Mouse (Mus musculus) frontal cortex, adult (tissue): ENCODE results near the gene Chil5.
A peak's percentile ranks its signal among the peaks of the same experiment; 100 is the strongest.
"Not testable (repeated sequence)": the region's sequence is repeated elsewhere in the genome, so short reads cannot be mapped to it uniquely, and the experiment has no call there.

ENCODE experiments used
- ATAC-seq: cut with Nextera tagmentation; 2 replicates; pipeline ENCODE4 v1.9.2; 2017; ENCODE audit warnings: mild to moderate bottlenecking, moderate library complexity, mixed read lengths; ENCODE audit not compliant: low TSS enrichment

Gene Chil5

DNA sequence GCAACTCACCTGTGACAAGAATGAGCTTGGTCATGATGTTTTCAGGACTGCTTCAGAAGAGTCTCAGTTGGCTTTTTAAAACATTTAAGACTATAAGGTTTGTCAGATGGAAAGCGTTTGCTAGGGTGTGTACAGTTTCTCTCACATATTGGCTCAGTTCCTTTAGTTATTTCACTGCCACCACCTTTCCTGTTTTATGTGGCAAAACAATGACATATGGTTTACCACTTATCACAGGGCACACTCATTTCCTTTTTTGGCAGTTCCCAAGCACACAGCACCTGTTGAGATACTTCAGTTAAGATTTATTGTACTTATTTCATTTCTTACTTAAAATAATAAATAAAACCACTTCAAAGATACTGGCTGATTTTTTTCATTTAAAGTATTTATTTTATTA, at the start of gene Chil5:
TSS of gene Chil5 (minus strand) at position 34 of the 400 bp plus-strand sequence.
- no peak for ATAC-seq

DNA sequence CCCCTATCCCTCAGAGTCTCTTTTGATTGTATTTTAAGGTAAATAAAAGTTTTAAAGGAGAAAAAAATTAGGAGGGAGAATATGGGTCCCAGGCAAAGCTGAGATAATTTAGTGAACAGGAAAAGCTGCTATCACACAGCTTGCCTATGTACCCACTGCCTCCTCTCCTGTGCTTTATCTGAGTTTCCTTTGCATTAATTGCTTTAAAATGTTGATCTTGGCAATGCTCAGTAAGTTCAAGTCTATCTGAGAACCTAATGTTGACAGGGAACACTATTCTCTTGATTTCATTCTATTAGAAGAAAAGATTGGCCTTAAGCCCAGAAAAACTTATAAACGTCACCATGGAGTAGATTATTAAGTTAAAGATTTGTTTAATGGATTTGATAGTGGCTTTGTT, 42.2 kb upstream of the Chil5 start:
- ATAC-seq, result no peak

DNA sequence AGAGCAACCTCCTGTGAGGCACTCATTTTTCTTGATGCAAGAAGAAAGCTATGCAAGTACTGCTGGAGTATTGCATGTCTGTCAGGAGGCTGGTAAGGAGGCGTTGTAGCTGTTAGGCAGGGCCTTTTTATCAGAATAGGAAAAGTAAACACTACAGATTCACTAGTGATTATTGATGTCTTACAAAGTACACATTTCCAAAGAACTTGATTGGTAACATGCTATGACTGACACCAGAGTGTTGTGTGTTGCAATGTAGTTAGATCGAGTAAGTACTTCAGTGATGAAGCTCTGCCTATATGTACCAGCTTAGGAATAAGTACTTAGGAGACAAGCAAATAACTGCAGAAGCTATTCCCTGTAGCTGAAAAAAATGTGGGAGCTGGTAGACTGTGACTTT, 38.4 kb upstream of the Chil5 start:
- ATAC-seq, result no peak

- not testable (repeated sequence) for ATAC-seq
Observed at GRCm38 (mm10) chr3:106067707-106068106, 35.1 kb upstream of the Chil5 start.

GRCm38 (mm10) chr3:106057966-106058365, 25.4 kb upstream of the Chil5 start:
- ATAC-seq, result no peak

DNA sequence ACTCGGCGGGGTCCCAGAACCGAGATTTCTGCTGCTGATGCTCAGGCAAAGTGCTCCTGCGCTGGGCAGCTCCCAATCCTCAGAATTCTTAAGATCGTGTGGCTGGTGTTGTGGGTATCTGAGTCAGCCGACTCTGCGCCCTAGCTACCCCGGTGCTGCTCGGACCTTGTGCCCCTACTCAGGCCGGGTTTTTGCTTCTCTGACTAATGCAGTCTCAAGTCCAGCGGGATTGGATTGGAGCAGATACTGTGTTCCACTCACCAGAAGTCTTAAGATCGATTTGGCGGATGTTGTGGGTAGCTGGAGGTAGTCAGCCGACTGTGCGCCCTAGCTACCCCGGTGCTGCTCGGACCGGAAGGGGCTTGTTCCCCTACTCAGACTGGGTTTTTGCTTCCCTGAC, 19.3 kb upstream of the Chil5 start:
- ATAC-seq, result no peak

DNA sequence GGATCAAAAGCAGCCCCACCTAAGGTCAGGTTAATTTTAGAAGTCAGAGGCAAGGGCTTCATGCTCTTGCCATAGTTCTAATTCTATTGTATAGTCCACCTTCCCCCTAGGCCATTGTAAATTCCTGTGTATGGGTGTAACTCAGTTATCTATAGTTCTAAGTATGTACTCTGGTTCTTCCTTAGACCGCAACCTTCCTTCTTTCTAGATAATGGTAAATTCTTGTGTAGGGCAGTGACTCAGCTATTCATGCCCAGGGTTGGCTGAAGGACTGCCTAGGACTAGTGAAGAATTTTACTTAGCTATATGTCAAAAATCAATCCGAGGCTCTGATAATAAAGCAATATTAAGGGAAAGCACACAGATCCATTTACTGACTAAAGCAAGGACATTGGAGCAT, 7.7 kb upstream of the Chil5 start:
- no peak for ATAC-seq

DNA sequence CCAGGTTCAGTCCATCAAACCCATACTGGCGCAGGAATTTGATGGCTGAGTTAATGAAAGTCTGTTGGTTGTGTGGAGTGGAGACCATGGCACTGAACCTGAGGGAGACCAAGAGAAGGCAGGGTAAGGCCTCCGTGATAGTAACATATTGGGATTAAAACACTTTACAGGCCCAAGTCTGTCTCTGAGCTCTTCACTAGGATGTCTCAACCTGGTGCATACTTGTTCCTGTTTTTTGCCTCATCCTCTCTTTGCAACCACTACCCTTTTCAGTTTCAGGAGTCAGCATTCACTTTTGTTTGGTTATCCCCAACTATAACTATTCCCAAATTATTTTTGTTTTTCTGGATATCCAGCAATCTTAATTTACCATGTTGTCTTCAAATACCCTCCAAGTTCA, 8.5 kb downstream of the Chil5 start:
- no peak for ATAC-seq

GRCm38 (mm10) chr3:106021840-106022239, 10.8 kb downstream of the Chil5 start:
- ATAC-seq, result peak; percentile 73

GRCm38 (mm10) chr3:106014546-106014945, 18.1 kb downstream of the Chil5 start, which contains the start of gene Pifo:
Gene Pifo (minus strand): TSS chr3:106014646.
- no peak for ATAC-seq

- not testable (repeated sequence) for ATAC-seq
Observed at GRCm38 (mm10) chr3:106003360-106003759, 29.3 kb downstream of the Chil5 start.

DNA sequence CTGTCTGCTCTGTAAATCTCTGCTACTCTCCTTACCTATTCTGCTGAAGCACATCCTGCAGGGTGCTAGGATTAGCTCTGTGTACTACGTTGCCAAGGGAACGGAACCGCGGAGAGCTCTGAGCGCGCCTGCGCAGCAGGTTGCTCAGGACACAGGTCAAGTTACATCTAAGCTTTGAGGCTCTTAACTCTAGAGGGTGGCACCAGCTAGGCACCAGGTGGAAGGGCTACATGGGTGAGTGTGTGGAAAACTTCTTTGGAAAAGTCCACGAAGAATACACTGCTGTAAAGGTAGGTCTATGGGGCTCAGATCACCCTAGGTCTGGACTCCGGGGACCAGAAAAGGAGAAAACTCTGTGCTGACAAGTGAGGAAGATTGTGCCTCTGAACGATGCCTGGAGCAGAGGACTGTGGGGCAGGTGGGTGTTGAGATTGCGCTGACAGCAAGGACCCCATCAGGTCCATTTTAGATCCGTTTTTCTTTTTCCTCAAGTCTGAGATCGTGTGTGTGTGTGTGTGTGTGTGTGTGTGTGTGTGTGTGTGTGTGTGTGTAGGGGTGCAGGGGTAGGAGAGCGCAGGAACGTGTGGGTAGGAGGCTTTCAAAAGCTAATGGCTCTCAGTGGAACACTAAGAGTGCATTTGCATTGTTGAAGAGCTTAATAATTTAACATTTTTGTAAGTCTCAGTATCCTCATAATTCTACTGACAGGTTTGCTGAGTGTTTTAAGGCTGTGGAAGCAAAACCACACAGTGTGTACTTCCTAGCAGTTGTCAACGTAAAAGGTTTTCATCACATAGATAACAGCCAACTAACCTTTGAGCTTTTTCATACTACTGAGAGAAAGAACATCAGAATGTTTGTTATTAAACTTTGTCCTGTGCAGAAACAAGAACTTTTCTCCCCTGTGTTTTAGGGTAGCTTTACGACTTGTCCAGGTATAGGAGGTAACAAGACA, 30.9 kb downstream of the Chil5 start:
- ATAC-seq, result peak; percentile 100

DNA sequence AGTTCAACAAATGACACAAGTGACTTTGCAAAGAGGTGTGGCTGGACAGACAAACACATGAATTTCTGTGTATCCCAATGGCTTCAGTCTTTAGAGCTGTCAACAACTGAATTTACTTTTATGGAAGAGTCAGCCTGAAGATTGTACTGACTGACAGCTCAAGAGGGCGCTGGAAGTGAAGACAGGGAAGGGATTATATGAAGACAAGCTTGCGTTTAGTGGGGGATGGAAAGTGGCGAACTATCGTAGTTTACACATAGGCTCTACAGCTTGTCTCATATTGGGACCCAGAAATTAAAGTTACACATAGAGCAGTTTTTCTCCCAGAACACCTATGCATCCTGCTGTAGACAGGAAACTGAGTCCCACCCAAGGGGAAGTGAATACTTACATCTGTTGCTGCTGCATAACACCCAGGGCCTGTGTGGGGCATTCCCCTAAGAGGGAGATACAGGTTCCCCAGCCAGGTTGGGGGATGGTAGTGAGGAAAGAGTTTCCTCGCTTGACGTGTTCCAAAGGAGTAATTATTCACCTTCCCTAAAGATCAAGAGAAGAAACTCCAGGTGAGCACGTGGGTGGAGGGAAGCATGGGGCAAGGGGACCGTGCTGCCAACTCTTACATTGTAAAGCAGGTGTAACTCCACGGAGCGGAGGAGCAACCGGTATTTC, 31.8 kb downstream of the Chil5 start:
- peak; percentile 23; the same call in 1 of the 2 replicates for ATAC-seq

GRCm38 (mm10) chr3:105994730-105995129, 37.9 kb downstream of the Chil5 start:
- no peak for ATAC-seq

DNA sequence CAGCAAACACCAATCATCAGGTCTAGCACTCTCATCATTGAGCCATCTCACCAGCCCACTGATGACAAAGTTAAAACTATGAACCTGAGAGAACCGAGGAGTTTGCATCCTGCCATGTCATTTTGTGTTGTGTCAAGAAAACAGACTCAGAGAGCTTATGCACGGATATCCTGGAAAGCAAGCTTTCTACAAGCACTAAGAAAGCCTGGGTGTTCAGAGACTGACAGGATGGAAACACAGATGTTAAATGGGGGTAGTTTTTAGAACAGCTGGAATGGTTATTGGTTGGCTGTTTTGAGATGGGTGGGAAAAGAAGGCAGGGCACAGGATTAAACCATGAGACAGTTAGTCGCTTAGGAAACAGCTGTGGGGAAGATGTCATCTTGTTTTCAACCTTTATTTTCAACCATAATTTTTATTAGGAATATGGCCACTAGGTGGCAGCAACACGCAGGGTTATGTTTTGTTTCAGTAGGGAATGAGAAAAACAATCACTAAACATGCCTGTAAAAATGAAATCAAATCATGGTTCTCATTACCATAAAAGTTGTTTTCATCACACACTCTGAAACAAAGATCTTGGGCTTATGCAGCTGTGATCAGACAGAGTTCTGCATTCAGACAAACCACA, 40.8 kb downstream of the Chil5 start:
- no peak for ATAC-seq

- ATAC-seq, result not testable (repeated sequence)
Observed at GRCm38 (mm10) chr3:105989611-105990010, 43.0 kb downstream of the Chil5 start.

- no peak for ATAC-seq
Observed at GRCm38 (mm10) chr3:105974174-105974573, 58.4 kb downstream of the Chil5 start.

DNA sequence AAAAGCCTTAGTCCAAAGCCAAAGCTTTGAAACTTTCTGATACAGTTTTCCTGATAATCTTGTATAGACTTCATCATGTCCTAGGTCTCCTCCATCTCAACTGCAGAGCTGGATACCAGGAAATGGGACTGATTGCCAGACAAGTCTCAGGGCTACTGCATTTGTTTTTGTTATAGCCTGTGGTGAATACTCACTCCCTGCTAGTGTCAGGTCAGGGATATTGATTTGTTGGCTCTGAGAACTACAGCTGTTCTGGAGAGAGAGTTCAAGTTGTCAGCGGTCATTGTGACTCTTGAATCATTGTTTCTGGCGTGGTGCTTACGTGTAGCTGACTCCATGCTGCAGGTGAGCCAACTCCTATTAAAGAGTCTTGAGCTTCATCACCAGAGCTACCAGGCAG, 59.2 kb downstream of the Chil5 start, which contains the start of gene Ovgp1:
TSS of gene Ovgp1 (plus strand) at position 301 of the 400 bp plus-strand sequence.
- ATAC-seq, result no peak

- no peak for ATAC-seq
Observed at GRCm38 (mm10) chr3:105971831-105972446, 60.7 kb downstream of the Chil5 start.
